Mouse (Mus musculus): Measurements from ENCODE around the gene Cttn.

GRCm38 (mm10) chr7:144411967-144412906, 58.6 kb downstream of the Cttn start:
- TF ChIP-seq POLR2A (IDR thresholded peaks at IDR 0.05; ENCODE audit: borderline replicate concordance, low read depth, low read length) = no peak
- no peak for TF ChIP-seq CTCF (IDR thresholded peaks at IDR 0.05; ENCODE audit: low read depth, low read length)
